Mouse (Mus musculus): ENCODE data around the gene Chtf18.

DNA sequence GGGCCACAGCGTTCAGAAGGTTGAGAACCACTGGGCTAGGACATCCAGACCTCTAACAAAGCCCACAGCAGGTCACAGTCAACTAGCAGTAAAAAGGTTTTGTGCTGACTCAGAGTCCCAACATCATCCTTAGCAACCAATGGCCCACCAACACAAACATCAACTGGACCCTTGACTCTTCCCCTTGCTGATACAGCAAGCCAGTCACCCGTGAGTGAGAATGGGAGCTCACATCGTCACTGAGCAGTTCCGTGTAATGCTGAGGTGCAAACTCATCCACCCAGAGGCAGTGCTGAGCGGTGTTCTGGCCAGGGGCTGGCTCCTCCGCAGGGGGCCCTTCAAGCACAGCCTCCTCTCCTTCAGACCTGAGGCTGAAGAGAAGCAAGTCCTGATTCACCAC, 2.0 kb downstream of the Chtf18 start:
- TF ChIP-seq POLR2A (IDR thresholded peaks at IDR 0.05; ENCODE audit: low read depth, low read length), result no peak
- TF ChIP-seq CTCF (IDR thresholded peaks at IDR 0.05; ENCODE audit: extremely low read depth, insufficient read depth, insufficient read length, insufficient replicate concordance), result no peak

Measured in spleen, adult 2 months (tissue).